Comparison of ENCODE assay signal across 8 mouse cellular contexts in the genomic region with DNA sequence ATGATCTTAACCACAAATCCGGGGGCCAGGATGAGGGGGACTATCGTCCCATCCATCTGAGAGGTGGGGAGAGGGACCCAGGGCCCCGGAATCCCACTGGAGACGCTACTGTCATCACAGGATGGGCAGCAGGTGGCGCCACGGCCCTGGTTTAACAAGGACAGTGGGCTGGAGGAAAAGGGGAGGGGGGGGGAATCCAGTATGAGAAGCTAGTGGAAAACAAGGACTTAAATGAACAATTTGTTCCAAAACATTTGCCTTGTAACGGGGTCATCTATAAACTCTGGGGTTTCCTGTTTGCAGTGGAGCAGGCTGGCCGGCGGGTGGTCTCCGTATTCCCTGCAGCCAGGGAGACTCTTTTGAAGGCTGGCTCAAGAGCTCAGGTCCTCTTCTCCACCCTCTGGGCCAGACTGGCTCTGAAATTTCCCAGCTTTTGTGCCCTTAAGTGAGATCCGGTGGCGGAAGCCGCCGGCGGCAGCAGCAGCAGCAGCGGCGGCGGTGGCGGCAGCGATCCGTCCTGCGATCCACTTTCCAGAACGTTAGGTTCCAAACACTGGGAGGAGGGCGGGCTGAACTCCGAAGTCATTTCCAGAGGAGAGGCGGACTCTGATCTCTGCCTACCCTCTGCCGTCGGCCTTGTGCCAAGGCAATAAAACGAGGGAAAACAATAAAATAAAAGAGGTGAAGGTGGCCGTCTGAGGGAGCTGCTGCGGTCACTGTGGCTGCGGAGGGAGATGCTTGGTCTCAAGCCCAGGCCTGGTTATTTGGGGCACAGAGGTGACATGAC.
DNase-seq lines count a peak whose midpoint lies in the region; ATAC-seq and TF ChIP-seq lines count a peak whose summit lies in the region.

No protein-coding gene starts in this region.

- peak overlapping the region; percentile 68 for H3K4me3 ChIP-seq in E14TG2a.4 (replicated peaks; ENCODE audit: low read length)
- H3K4me3 ChIP-seq in cerebellum, adult 2 months (replicated peaks; ENCODE audit: insufficient read depth, low read depth, low read length): peak overlapping the region; percentile 42
- peak overlapping the region; percentile 29 for H3K4me3 ChIP-seq in hindbrain, embryonic 11.5 days (ENCODE audit: low read depth, low read length)
- peak overlapping the region; percentile 53 for H3K4me3 ChIP-seq in lung, embryonic 16.5 days (ENCODE audit: low read length)

- DNase-seq in cerebellum, adult 2 months: peak; percentile 65 to 78
- DNase-seq in frontal cortex, adult 2 months (ENCODE audit: extremely low spot score in 1 of 2, low spot score in 1 of 2): peak; percentile 41 to 85
- peak; percentile 91 for DNase-seq in hindbrain, embryonic 11.5 days (ENCODE audit: low spot score)
- peak; percentile 74 for DNase-seq in layer of hippocampus, adult 9-11 months
- peak; percentile 61 for DNase-seq in ovary, postnatal 10 days (ENCODE audit: low spot score)
- peak; percentile 76 to 80 for DNase-seq in thymus, postnatal 36 days

- no peaks in the 10 kb centered on the region for H3K36me3 ChIP-seq in E14TG2a.4 (ENCODE audit: insufficient read depth, low read length)
- no peaks in the 10 kb centered on the region for H3K36me3 ChIP-seq in hindbrain, embryonic 11.5 days (ENCODE audit: control insufficient read depth, insufficient read depth, low read length)
- H3K36me3 ChIP-seq in lung, embryonic 16.5 days (ENCODE audit: control insufficient read depth, insufficient read depth, low read length): no peaks in the 10 kb centered on the region

- TF ChIP-seq POLR2A in cerebellum, adult 2 months (IDR thresholded peaks at IDR 0.05; ENCODE audit: borderline replicate concordance, insufficient read depth, low read length): no peak

- H3K9me3 ChIP-seq in E14TG2a.4 (ENCODE audit: low read length): no peaks in the 10 kb centered on the region
- no peaks in the 10 kb centered on the region for H3K9me3 ChIP-seq in hindbrain, embryonic 11.5 days (ENCODE audit: control insufficient read depth, low read length)
- H3K9me3 ChIP-seq in lung, embryonic 16.5 days (ENCODE audit: control insufficient read depth, low read length): no peaks in the 10 kb centered on the region

- H3K27me3 ChIP-seq in E14TG2a.4 (ENCODE audit: insufficient read depth, low read length): peaks cover 8% of the 10 kb centered on the region
- H3K27me3 ChIP-seq in cerebellum, adult 2 months (ENCODE audit: control insufficient read depth, insufficient read depth, low read length): no peaks in the 10 kb centered on the region
- no peaks in the 10 kb centered on the region; the same call in 1 of the 2 replicates for H3K27me3 ChIP-seq in hindbrain, embryonic 11.5 days (ENCODE audit: control insufficient read depth, insufficient read depth, low read length)
- peaks cover 11% of the 10 kb centered on the region for H3K27me3 ChIP-seq in lung, embryonic 16.5 days (ENCODE audit: control insufficient read depth, insufficient read depth, low read depth, low read length)

- peak overlapping the region; percentile 66 for H3K4me2 ChIP-seq in hindbrain, embryonic 11.5 days (replicated peaks; ENCODE audit: low read depth, low read length)
- H3K4me2 ChIP-seq in lung, embryonic 16.5 days (ENCODE audit: low read depth, low read length): peak overlapping the region; percentile 94

- peak overlapping the region; percentile 49 for H3K9ac ChIP-seq in hindbrain, embryonic 11.5 days (ENCODE audit: low read depth, low read length)
- peak overlapping the region; percentile 73 for H3K9ac ChIP-seq in lung, embryonic 16.5 days (ENCODE audit: low read length)

- TF ChIP-seq CTCF in E14TG2a.4 (conservative IDR thresholded peaks at IDR 0.05; ENCODE audit: low read length): peak; percentile 34
- TF ChIP-seq CTCF in cerebellum, adult 2 months (IDR thresholded peaks at IDR 0.05; ENCODE audit: borderline replicate concordance, insufficient read depth, low read depth, low read length): peak; percentile 80

- ATAC-seq in hindbrain, embryonic 11.5 days (ENCODE audit: low FRiP score): peak; percentile 69
- peak; percentile 77 for ATAC-seq in lung, embryonic 16.5 days (ENCODE audit: low read depth)

- H3K4me1 ChIP-seq in E14TG2a.4 (replicated peaks; ENCODE audit: low read depth, low read length): peaks cover 62% of the 10 kb centered on the region
- H3K4me1 ChIP-seq in cerebellum, adult 2 months (ENCODE audit: control insufficient read depth, insufficient read depth, low read length): peaks cover 7% of the 10 kb centered on the region; the same call in 1 of the 2 replicates
- peaks cover 6% of the 10 kb centered on the region; the same call in 1 of the 2 replicates for H3K4me1 ChIP-seq in hindbrain, embryonic 11.5 days (replicated peaks; ENCODE audit: control insufficient read depth, insufficient read depth, low read length)
- H3K4me1 ChIP-seq in lung, embryonic 16.5 days (replicated peaks; ENCODE audit: control insufficient read depth, insufficient read depth, low read length): peaks cover 20% of the 10 kb centered on the region

- WGBS in cerebellum, adult 2 months: 1% methylated on average over 32 of the region's 32 CpGs
- WGBS in hindbrain, embryonic 11.5 days: under 1% methylated on average over 32 of the region's 32 CpGs
- WGBS in lung, embryonic 16.5 days: under 1% methylated on average over 32 of the region's 32 CpGs

- no peak overlapping the region for H3K27ac ChIP-seq in cerebellum, adult 2 months (ENCODE audit: insufficient read depth, low read length)
- 0 out of 2 replicates have a peak overlapping the region, but pooled peaks have one; percentile 43 for H3K27ac ChIP-seq in hindbrain, embryonic 11.5 days (ENCODE audit: low read depth, low read length)
- H3K27ac ChIP-seq in lung, embryonic 16.5 days (ENCODE audit: low read length): peak overlapping the region; percentile 91
